Mouse (Mus musculus) neutrophil, adult 5-6 weeks (primary cell): ENCODE data around the gene Fhad1. TPM values are rescaled to one million over a fixed set of nuclear protein-coding genes. Genes with fewer than 3 reads are reported as not detected.

Source experiments
- ATAC-seq: fragments of 151-379, 151-347 bp; 2 replicates; pipeline ENCODE4 v1.8.0; 2017; ENCODE audit warnings: mild to moderate bottlenecking, moderate TSS enrichment; ENCODE audit not compliant: insufficient number of reproducible peaks, poor library complexity, low FRiP score, severe bottlenecking; ENCODE audit errors: extremely low read depth
- total RNA-seq: library from RNA; stranded (forward); fragments of 200-1000 nt; gene quantifications from 2 replicates; pipeline ENCODE4 v1.2.3, GENCODE M21; 2017

The Fhad1 gene
- total RNA-seq, 1 experiment from 2014 or later: not detected

GRCm38 (mm10) chr4:141992530-141993204 lies 22.2 kb downstream of the Fhad1 start:
- ATAC-seq: no peak

- no peak for ATAC-seq
These were observed 26.7 kb downstream of the Fhad1 start for GRCm38 (mm10) chr4:141988178-141988577.

- no peak for ATAC-seq
These were observed 31.2 kb downstream of the Fhad1 start for GRCm38 (mm10) chr4:141983689-141984088.

DNA sequence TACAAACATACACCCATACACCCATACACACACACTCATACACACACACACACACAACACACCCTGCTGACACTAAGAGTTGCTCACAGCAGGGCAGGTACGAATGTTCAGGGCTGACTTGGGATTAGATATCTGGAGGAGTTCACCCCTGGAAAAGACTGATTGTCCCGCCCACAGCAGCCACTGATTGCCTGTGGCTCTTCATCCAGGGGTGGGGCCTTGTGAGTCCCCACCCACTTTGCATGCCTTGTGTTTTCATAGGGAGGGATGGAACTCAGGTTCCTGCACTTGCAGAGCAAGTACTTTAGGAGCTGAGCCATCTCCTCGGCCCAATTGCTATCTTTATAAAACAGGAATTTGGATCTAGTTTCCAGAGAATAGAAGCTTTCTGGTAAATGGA lies 33.4 kb downstream of the Fhad1 start:
- no peak for ATAC-seq

DNA sequence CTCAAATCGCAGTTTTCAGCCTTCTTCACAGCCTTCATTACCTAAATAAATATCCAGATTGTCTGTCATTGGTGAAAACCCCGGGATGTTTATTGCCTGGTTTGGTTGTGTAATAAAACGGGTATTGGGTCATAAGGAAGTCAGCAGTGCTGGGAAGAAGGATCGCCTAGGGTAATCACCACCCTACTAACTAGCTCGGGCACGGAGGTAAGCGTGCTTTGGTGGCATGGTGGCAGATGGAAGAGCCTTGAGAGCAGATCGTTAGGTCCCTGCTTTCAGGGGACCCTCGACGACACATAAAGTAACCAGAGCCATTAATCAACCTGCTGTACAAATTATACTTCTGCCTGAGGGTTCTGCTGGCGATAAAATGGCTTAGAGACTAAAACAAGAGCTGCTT lies 36.3 kb downstream of the Fhad1 start:
- no peak for ATAC-seq

DNA sequence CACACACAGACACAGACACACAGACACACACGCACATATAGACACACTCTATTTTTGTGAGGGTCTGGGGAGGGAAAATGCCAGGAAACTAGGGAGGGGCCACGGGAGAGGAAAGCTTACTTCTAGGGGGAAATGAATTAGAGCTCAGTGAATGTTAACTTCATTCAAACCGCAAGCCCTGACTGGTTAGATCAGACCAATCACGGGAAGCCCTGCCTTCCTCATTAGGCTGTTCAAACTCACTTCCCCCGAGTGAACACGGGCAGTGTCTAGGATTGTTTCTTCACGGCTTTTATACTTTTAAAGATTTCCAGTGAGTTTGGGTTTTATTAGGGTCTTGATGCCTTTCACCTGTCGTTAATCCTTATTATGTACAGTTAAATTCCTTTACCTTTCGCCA lies 37.5 kb downstream of the Fhad1 start:
- no peak for ATAC-seq

DNA sequence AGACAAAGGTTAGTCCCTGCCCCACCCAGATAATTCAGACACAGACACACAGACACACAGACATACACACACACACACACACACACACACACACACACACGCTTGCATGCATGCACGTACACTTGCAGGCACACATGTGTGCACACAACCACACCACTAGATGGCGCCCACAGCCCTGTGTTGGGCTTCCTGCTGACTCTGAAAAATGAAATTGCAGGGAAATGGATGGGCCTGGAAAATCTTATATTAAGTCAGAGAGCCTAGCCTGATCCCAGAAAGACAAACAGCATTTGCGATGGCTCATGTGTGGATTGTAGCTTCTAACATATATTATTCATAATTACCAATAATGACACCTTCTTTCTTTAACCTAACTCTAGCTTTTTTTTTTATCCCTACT lies 38.7 kb downstream of the Fhad1 start:
- no peak for ATAC-seq

DNA sequence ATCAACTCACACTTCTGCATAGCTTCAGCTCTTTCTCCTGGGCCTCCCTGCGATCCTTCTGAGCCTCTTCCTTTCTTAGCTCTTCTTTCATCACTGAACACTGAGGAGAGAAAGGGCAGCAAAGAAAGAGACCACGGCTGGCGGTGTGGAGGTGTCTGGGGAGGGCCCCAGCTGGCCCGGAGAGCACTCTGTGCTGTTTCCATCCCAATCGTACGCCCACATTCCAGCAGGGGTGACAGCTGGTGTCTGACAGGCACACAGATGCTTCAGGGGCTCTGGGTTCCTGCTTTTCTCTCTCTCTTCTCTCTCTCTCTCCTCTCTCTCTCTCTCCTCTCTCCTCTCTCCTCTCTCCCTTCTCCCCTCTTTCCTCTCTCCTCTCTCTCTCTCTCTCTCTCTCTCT lies 50.3 kb downstream of the Fhad1 start:
- no peak for ATAC-seq

DNA sequence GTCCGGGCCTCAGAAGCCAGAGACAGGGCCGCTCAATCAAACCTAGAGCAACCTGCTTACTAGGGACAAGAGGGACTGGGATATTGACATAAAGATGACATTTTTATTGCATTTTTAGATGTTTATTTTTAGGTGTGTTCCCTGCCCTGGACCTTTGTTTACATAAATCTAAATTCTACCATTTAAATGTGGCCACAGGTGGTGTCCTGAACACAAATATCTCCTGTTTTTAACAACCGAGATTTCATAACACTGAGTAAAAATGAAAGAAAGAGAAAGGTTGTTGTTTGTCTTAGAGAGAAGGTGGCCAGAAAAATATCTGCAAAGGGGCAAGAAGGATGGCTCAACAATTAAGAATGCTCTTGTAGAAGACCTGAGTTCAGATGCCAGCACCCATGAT lies 51.0 kb downstream of the Fhad1 start:
- ATAC-seq: no peak

DNA sequence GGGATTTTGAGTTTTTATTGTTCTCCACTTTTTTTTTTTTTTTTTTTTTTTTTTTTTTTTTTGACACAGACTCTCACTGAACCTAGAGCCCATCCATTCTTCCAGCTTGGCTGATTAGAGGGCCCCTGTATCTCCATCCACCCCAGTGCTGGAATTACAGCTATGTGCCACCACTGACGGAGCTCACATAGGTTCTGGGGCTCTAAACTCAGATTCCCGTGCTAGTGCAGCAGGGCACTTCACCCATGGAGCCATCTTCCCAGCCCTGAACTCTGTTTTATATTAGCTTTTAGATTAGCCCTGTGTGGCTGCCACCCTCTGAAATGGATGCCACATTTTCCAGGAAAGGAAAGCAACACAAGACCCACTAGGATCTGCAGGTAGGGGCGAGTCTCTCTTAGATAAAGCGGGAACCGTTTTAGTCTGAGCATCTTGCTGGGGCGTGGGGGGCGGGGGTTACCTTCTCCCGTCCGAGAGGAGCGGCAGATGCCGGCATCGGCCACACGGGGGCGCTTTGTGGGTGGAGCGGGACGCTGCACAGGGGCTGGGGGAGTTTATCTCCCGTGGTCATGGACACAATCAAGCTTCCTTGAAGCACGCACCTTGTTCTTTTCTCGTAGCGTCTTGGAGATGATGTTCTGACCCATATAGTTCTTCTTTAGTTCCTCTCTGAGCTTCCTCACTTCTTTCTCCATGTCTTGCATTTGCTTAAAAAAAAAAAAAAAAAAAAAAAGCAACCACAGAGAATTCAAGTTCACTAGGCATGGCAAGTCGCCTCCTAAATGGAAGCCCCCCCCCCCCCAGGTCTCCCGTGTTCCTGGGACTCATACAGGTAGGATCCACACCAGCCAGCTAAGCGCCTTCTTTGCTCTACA lies 51.8 kb downstream of the Fhad1 start:
- 0 out of 2 replicates have a peak, but pooled peaks have one; percentile 26 for ATAC-seq

DNA sequence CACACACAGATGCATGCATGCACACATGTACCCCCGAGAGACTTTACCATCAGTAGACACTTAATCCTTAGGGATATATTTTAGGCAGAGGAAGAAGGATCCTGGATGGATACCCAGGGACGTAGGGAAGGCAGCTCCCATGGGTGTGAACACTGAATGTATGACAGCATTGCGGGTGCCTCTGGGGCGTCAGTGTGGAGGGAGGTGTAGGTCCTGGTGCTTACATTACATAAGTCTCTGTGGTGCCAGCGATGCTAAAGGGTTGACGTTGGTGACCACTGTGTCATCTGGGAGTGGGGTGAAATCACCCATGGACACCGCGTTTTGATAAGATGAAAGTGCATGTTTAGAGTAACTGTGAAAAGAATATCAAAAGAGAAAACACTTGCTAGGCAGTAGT lies 54.8 kb downstream of the Fhad1 start:
- no peak for ATAC-seq

GRCm38 (mm10) chr4:141959615-141960014 lies 55.3 kb downstream of the Fhad1 start:
- no peak for ATAC-seq

DNA sequence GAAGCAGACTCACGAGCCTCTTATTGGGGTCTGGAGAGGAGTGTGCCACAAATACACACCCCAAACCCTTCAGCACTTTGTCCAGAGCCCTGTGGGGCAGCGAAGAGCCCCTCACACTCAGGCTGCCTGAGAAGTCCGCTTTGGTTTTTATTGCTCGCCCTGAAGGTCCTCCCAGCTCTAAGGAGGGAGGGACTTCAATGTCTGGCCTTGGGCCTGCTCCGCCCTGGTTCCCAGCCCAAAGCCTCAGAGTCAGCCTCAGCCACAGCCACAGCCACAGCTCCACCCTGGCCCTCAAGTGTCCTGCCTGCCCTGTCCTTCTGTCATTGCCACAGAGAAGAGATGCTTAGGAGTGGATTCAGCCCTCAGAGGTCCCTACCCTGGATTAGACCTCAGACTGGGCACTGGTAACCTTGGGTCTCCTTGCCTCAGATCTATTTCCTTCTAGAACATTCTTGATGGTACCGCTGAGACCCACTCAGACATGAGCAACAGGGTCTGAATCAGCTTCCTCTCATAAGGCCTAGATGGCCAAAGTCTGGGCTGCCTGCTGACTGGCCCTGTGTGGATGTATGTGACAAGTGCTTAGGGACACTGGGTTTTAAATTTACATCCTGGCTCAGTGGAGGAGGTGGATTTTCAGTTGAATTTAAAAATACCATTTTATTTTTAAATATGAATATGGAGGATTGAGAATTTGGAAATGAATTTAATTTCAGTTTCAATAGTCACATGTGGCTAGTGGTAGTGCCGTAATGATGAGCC lies 56.1 kb downstream of the Fhad1 start:
- no peak for ATAC-seq

DNA sequence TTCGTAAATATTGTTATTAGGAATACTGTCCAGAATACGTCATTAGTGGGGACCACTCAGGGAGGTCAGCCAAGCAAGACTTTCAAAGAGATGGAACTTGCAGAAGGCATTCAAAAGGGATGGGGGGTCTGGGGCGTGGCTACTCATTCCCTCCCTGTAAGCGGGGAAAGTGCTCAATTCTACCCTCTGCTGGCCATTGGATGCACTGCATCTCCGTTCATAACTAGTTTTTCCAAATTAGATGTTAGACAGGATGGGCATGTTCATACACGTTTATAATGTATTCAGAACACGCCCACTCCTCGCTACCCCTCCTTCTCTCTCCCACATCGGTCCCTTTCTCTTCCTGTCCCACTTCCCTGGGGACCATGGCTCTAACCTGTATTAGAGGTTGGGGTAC lies 56.7 kb downstream of the Fhad1 start:
- peak; percentile 59; the same call in 1 of the 2 replicates for ATAC-seq

DNA sequence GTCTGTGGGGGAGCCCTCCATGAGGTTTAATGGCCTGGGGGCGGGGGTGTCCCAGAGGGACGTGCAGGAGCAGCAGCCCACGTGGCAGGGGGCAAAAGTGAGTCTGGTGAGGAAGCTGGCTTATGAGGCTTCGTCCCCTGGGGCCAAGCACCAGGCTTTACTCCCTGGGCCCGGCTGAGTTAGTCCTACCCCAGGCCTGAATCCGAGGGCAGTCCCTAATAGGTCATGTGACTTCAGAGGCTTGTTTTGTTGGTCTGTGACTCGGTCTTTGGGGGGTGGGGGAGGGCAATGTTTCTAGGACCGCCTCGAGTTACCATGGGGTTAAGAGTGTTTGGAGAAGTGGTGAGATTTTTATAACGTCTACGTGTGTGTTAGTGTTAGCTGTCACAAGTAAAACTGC lies 57.1 kb downstream of the Fhad1 start:
- ATAC-seq: no peak

GRCm38 (mm10) chr4:141956931-141957330 lies 58.0 kb downstream of the Fhad1 start:
- no peak for ATAC-seq

DNA sequence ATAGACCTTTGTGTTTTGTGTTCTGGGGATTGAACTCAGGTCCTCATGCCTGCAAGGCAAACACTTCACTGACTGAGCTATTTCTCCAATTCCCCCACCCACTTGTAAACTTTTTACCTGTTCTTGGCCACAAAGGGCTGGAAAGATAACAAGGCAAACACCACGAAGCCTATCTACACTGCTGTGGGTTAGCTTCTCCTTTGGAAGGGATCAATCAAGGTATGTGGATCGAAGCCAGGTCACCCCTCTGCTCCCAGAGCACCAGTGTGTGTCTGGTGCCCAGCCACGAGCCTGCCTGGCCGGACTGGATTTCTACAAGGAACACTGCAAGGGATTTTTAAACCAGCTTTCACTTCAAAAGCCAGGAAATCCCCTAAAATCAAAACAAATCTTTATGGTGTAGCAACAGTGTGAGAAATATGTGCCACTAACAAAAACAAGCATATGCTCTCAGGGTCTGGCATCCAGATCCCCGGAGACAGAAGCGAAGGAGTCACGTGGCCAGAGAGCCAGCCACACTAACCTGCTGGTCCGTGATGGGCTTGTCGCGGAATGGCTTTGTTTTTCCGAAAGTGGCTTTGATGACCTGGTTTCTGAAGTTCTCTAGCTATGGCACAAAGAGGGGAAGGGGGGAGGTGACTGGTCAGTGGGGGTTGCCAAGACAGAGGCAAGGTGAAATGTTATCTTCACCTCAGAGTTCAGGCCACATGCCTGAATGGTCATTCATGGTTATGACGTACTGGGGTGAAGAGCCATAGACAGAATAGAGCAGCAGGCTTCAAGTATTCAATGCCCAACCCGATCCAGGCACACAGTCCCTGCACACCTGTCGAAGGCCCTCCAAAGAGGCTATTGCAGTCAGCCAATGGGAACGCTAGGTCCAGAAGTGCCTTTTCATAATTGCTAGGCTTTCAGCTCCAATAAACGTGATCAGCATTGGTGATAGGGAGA lies 59.8 kb downstream of the Fhad1 start:
- ATAC-seq: no peak

GRCm38 (mm10) chr4:141953859-141954258 lies 61.0 kb downstream of the Fhad1 start:
- no peak for ATAC-seq

DNA sequence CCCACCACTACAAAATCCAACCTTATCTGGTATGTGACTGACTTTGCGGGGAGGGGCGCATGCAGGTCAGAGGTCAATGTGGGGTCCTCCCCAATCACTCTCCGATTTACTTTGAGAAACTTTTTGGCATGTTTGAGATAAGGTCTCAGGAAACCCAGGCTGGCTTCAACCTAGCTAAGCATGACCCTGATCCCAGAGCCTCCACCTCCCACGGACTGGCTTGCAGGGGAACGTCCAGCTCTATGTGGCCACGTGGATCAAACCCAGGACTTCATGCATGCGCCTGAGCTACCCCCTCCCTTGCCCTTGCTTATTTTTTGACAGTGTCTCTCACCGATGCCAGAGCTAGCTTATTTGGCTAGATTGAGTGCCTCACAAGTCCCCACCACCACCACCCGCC lies 61.6 kb downstream of the Fhad1 start:
- no peak for ATAC-seq
